Mouse (Mus musculus): ENCODE results near the gene Fos.
A peak's percentile ranks its signal among the peaks of the same experiment; 100 is the strongest.

Fos gene

DNA sequence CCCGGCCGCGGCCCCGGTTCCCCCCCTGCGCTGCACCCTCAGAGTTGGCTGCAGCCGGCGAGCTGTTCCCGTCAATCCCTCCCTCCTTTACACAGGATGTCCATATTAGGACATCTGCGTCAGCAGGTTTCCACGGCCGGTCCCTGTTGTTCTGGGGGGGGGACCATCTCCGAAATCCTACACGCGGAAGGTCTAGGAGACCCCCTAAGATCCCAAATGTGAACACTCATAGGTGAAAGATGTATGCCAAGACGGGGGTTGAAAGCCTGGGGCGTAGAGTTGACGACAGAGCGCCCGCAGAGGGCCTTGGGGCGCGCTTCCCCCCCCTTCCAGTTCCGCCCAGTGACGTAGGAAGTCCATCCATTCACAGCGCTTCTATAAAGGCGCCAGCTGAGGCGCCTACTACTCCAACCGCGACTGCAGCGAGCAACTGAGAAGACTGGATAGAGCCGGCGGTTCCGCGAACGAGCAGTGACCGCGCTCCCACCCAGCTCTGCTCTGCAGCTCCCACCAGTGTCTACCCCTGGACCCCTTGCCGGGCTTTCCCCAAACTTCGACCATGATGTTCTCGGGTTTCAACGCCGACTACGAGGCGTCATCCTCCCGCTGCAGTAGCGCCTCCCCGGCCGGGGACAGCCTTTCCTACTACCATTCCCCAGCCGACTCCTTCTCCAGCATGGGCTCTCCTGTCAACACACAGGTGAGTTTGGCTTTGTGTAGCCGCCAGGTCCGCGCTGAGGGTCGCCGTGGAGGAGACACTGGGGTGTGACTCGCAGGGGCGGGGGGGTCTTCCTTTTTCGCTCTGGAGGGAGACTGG lies at the start of gene Fos:
Fos (plus strand) TSS at position 410 of the 817 bp plus-strand sequence.
- peak; percentile 79 to 81 for DNase-seq (ENCODE audit: low spot score in 2 of 2)

GRCm38 (mm10) chr12:85425721-85426120 lies 48.0 kb upstream of the Fos start:
- DNase-seq (ENCODE audit: low spot score in 2 of 2), result no peak

DNA sequence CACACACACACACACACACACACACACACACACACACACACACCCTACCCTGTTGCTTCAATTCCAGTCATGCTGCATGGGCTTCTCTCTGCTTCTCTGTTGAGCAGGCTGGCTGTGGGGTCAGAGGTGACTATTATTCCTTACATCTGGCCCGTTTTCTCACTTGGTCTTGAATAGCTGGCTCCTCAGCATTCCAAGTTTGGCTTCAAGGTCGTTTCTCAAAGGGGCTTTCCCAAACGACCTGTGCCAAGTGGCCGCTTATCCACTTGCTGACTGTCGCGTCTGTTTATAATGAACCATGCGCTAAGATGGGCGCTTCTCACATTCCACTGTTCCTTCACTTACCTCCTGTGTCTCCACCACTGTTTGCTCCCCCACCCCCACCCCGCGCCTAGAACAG lies 47.6 kb upstream of the Fos start:
- no peak for DNase-seq (ENCODE audit: low spot score in 2 of 2)

GRCm38 (mm10) chr12:85427802-85428201 lies 45.9 kb upstream of the Fos start:
- DNase-seq (ENCODE audit: low spot score in 2 of 2), result no peak

- DNase-seq (ENCODE audit: low spot score in 2 of 2), result no peak
Observed at GRCm38 (mm10) chr12:85429999-85430398, 43.7 kb upstream of the Fos start.

DNA sequence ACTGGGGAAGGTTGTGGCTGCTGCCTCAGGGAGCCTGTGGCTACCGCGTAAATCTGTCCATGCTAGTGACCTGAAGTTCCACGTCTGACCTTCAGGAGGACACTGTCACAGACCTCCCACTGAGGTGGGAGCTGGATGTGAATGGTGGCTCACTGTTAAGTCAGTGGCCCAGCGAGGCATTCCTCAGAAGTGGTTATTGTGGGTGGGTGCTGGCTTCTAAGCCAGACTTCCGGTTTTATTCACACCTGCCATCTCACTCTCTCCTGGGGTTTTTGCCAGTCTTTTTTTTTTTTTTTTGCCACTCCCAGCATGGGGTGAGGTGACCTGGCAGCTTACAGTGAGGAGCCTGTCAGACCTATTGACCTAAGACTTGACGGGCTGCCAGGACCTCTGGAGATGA lies 43.3 kb upstream of the Fos start:
- no peak for DNase-seq (ENCODE audit: low spot score in 2 of 2)

DNA sequence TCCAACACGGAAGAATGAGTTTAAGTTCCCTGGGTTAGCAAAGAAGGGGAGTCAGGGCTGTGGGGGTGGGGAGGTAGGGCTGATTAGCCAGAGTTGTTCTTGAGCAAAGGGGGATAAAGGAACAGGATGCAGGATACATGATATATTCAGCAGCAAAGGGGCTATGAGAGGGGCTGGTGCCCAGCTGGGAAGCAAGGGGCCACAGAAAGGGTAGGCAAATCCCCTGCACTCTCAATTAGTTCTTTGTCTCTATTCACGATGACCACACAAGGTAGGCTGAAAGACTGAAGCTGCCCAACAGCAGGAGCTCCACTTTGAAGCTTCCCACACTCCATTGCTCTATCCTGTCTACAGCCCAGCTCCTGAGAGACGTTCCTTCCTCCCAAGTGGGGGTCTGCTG lies 39.8 kb upstream of the Fos start:
- no peak for DNase-seq (ENCODE audit: low spot score in 2 of 2)

DNA sequence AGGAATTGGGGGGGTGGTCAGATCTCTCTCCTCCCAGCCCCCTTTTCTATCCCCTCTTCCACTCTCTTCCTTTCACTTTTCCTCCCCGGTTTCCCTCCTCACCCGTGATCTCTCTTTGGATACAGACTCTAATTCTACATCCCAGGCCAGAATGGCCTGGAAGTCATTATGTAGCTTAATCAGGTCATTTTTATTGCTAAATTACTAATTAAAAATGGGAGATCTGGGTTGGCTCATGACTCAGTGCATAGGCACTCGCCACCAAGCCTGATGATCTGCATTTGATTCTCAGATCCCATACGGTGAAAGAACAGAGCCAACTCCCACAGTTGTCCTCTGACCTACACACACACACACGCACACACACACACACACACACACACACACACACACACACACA lies 39.2 kb upstream of the Fos start:
- no peak for DNase-seq (ENCODE audit: low spot score in 2 of 2)

GRCm38 (mm10) chr12:85436021-85436621 lies 37.6 kb upstream of the Fos start:
- DNase-seq (ENCODE audit: low spot score in 2 of 2), result peak; percentile 86 to 95

DNA sequence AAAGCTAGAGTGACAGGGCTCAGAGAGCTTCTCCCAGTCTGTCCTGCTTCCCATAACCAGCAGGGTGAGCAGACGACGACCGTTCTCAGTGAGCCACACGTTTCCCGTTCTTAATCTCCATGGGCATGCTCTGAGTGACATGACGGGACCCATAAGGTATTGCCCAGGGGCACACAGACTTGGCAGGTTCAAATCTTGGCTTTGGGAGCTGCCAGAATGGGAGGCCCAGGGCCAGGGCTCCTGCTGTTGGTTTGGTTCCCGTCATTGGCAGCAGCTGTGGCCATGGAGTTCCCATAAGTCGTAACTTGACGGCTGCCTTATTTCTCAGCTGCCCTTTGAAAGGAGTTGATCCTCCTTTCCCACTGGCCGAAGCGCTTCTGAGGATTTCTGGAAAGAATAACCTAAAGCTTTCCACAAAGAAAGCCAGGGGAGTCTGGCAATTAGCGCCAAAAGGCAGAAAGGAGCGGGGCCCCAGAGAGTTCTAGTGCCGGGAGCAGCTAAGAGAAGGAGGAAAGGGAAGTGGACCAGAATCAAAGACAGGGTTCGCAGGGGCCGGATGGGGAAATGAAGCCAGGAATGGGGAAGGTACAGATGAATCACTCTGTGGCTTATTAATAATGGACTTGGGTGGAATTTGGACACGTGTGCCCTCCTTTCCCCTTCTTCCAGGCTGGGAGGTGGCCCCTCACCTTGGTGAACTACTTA lies 36.4 kb upstream of the Fos start:
- DNase-seq (ENCODE audit: low spot score in 2 of 2), result no peak

GRCm38 (mm10) chr12:85443456-85443855 lies 30.2 kb upstream of the Fos start:
- DNase-seq (ENCODE audit: low spot score in 2 of 2), result no peak

GRCm38 (mm10) chr12:85444646-85445045 lies 29.0 kb upstream of the Fos start:
- no peak for DNase-seq (ENCODE audit: low spot score in 2 of 2)

- DNase-seq (ENCODE audit: low spot score in 2 of 2), result no peak
Observed at GRCm38 (mm10) chr12:85447009-85447408, 26.7 kb upstream of the Fos start.

DNA sequence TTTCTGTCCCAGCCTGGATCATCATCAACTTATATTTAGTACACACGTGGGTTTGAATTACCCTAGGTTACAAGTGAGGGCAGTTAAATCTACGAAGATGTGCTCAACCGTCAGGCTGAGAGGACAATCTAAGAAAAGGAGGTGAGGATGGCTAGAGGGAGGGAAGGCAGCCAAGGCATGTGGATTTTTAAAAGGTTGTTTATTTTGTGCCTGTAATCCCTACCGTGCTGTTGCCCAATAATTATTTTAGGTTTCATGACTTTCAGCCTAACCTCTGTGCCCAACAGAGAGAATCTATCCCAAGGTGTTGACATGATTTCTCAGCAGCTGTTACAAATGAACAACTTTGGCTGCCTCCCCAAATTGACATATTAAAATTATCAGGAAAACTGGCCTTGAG lies 26.2 kb upstream of the Fos start:
- no peak for DNase-seq (ENCODE audit: low spot score in 2 of 2)

- no peak for DNase-seq (ENCODE audit: low spot score in 2 of 2)
Observed at GRCm38 (mm10) chr12:85449478-85449877, 24.2 kb upstream of the Fos start.

DNA sequence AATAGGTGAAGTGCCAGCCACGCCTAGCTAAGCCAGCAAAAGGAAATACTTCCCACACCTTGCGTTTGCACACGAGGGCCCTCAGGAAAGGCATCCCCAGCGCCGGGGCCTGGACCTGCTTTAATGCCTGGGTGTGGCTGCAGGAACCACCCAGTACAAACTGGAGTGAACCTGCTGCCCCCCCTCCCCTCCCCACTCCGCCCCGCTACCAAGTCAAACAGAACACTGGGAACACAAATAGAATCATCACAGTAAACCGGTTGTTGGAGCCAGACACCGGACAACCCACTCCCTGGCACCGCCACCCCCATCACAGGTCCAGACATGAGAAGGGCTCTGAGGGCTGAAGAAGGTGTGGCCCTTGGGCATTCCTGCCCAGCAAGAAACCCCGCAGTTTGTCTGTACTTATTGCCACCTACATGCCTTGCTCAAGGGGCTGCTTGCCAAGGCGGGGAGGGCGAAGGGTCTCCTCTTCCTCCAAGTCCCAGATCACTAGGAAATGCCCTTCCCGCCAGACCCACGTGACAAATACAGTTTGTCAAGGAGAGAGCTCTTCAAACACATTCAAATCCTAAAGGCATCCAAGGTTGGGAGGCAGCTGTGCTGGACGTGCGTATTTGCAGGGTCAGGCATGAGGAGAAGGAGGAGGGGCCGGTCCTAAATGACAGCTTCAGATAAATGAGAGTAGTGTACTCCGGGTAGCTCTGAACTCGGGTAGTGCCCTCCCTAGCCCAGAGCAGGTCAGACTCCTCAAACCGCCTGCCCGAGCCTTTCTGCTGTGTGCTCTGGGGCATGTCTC lies 21.8 kb upstream of the Fos start:
- no peak for DNase-seq (ENCODE audit: low spot score in 2 of 2)

DNA sequence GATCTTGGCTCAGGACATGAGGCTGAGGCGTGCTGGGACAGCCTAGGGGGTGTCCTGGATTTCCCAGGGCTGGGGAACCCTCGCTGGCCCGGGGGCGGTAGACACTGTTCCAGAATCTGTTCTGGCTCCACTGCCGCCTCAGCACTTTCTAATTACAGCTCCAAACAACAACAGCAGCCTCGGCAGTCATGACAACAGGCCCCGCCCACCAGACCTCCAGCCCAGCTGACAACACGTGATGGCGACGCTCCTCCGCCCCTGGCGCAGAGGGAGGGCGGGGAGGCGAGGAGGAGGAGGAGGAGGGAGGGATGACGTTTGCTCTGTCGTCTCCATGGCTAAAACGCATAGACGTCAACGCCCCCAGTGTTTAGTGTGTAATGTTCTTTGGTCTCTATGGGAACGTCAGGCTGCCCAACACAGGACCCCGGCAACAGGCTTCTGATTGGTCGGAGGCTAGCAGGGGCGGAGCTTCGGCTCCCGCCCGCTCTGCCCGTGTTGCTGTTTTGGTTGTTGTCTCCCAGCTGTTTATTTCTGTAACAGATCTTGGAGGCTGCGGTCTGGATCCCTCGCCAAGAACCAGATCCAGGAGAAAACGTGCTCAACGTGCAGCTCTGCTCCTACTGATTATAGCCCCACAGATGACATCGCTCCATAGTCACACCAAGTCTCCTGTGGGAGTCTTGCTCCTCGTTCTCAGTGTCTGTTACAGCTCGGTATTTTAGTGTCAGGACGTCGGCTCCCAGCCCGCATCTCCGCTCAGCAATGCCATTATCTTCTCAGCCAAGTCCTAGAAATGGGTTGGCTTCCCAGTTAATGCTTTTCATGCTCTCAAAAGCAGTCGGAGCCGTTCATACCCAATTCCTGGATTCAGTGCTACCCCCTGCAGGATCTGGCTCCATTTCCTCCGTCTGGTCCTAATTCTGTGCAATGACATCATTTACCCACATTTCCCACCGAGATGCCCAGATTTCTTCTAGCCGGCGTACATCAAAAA lies 18.3 kb upstream of the Fos start:
- DNase-seq (ENCODE audit: low spot score in 2 of 2), result peak; percentile 97 to 99

DNA sequence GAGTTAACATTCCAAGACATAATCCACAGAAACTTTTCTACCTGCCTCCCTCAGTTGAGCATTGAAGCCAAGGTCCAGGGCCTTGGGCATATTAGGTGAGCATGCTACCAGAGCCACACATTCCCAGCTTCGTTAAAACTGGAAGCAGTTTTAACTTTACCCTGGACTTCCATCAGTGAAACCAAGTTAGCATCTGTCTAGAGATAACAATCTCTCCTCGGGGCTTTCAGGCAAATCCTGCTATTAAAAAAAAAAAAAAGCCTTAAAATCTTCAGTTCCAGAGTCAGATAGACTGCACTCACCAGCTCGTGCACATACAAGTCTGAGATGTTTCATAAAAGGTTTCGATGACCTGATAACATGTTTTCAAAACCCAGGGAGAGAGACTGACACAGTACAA lies 17.4 kb upstream of the Fos start:
- no peak for DNase-seq (ENCODE audit: low spot score in 2 of 2)

- no peak for DNase-seq (ENCODE audit: low spot score in 2 of 2)
Observed at GRCm38 (mm10) chr12:85456966-85457505, 16.7 kb upstream of the Fos start.

DNA sequence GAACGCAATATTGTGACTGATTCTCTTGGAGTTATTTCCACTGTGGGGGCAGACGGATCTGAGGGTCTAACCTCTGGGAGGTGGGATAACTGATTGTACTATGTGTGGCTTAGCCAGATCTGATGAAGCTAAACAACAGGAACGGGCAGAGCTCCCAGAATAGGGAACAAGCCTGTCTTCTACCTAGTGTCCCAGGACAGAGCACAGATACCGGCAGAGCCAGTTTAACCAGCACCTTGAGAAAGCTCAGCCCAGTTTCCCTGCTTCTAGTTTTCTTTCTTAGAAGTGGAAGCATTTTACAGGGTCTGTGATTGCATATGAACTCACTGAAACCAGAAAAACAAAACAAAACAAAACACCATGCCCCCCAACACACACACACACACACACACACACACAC lies 13.9 kb upstream of the Fos start:
- DNase-seq (ENCODE audit: low spot score in 2 of 2), result no peak
